Mouse (Mus musculus) limb, embryonic 11.5 days (tissue): ENCODE data around the gene Gng5. TPM values are rescaled to one million over a fixed set of nuclear protein-coding genes. Genes with fewer than 3 reads are reported as not detected.

ENCODE experiments used
- ATAC-seq: fragments of 200-750 bp; cut with Nextera tagmentation; 2 replicates; pipeline ENCODE4 v1.8.0; 2017; ENCODE audit warnings: low read depth; ENCODE audit not compliant: insufficient number of reproducible peaks, low FRiP score, low TSS enrichment
- DNase-seq: peaks from one replicate; pipeline ENCODE4 v3.0.0-alpha.2; 2015; ENCODE audit warnings: low spot score
- H3K27ac ChIP-seq: fragments of 300-500 bp; sonication (generic); replicated peaks from 2 replicates; pipeline ENCODE4 v1.5.1; 2014; ENCODE audit warnings: low read depth, mild to moderate bottlenecking, low read length
- H3K27me3 ChIP-seq: fragments of 300-500 bp; sonication (generic); 2 replicates; pipeline ENCODE4 v1.6.1; 2014; ENCODE audit warnings: mild to moderate bottlenecking, low read length, mixed read lengths; ENCODE audit not compliant: control insufficient read depth, insufficient read depth
- H3K36me3 ChIP-seq: fragments of 300-500 bp; sonication (generic); 2 replicates; pipeline ENCODE4 v1.6.1; 2014; ENCODE audit warnings: mild to moderate bottlenecking, low read length, moderate library complexity, mixed read lengths; ENCODE audit not compliant: control insufficient read depth, insufficient read depth
- H3K4me1 ChIP-seq: fragments of 300-500 bp; sonication (generic); 2 replicates; pipeline ENCODE4 v1.6.1; 2014; ENCODE audit warnings: low read length, mixed read lengths; ENCODE audit not compliant: control insufficient read depth, insufficient read depth
- H3K4me2 ChIP-seq: fragments of 300-500 bp; sonication (generic); 2 replicates; pipeline ENCODE4 v1.6.1; 2014; ENCODE audit warnings: low read depth, mild to moderate bottlenecking, moderate library complexity; ENCODE audit not compliant: severe bottlenecking
- H3K4me3 ChIP-seq: fragments of 300-500 bp; sonication (generic); 2 replicates; pipeline ENCODE4 v1.5.1; 2014; ENCODE audit warnings: low read depth, low read length
- H3K9ac ChIP-seq: fragments of 300-500 bp; sonication (generic); 2 replicates; pipeline ENCODE4 v1.6.1; 2014; ENCODE audit warnings: mild to moderate bottlenecking, low read length
- H3K9me3 ChIP-seq: fragments of 300-500 bp; sonication (generic); 2 replicates; pipeline ENCODE4 v1.6.1; 2016; ENCODE audit warnings: low read length; ENCODE audit not compliant: control insufficient read depth
- WGBS: fragments of 180-500 bp; shearing (Covaris S2); extraction: QIAGEN DNeasy Blood & Tissue Kit; methylation state at CpG from one replicate; pipeline ENCODE4 v1.1.7; 2014; 5-methylcytosine and 5-hydroxymethylcytosine counted together
- polyA plus RNA-seq: library from polyadenylated mRNA; unstranded; fragments of >200 nt; fragmentation: Nextera tagmentation; extraction: Ambion mirVana; gene quantifications from 2 replicates; pipeline ENCODE4 v1.2.1, GENCODE M21; 2014

Gng5 gene
- polyA plus RNA-seq, 1 experiment from 2014 or later: 1,227 TPM

DNA sequence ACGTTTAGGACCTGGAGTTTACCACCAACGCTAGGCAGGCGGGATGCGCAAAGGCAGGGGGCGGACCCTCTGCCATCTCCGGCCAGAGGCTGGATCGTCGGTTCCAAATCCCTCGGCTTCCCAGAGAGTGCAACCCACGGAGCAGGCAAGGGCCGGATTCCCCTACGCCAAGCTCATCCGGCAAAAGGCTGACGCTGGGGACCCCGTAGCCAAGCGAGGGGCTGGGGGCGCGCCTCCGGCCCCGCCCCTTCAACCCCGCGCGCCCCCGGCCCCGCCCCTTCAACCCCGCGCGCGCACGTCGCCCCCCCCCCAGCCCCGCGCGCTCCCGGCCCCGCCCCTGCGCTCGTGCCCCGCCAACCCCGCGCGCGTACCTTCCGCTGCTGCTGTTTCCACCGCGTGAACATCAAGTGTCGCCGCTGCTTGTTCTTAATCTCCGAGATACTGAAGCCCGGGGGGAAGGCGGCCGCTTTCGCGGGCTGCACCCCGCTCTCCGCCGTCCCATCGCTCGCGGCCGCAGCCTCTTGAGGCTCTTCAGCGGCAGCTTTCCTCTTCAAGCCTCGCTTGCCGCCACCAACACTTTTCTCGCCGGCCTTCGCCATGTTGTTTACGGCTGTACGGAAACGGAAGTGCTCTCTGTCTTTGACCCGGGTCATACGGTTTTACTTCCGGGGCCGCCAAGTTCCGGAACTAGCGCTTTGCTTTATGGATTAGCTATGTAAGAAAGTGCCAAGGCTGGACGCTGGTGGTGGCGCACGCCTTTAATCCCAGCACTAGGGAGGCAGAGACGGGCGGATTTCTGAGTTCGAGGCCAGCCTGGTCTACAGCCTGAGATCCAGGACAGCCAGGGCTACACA, 21.4 kb downstream of the Gng5 start, which contains the start of gene Rpf1:
TSS of gene Rpf1 (minus strand) at position 632 of the 854 bp plus-strand sequence.
- ATAC-seq: peak; percentile 90
- Histone ChIP-seq H3K36me3 (peaks cover 6% of the 10 kb centered on the region; the same call in 1 of the 2 replicates), H3K9ac (peak within 1 kb of the TSS; percentile 89), H3K4me2 (peak within 1 kb of the TSS; percentile 82), H3K9me3 (no peaks in the 10 kb centered on the region), H3K27ac (peak within 1 kb of the TSS; percentile 92), H3K4me1 (no peaks in the 10 kb centered on the region), H3K27me3 (no peaks in the 10 kb centered on the region), H3K4me3 (peak within 1 kb of the TSS; percentile 85)
- under 1% methylated on average over 54 of the region's 82 CpGs for WGBS
- DNase-seq: peak; percentile 87

GRCm38 (mm10) chr3:146521652-146522020, 22.0 kb downstream of the Gng5 start:
- Histone ChIP-seq H3K4me2 (peak overlapping the region; percentile 82), H3K9ac (peak overlapping the region; percentile 89), H3K36me3 (peaks cover 6% of the 10 kb centered on the region; the same call in 1 of the 2 replicates), H3K9me3 (no peaks in the 10 kb centered on the region), H3K4me1 (no peaks in the 10 kb centered on the region), H3K27me3 (no peaks in the 10 kb centered on the region), H3K27ac (peak overlapping the region; percentile 92), H3K4me3 (peak overlapping the region; percentile 85)
- 12% methylated on average over 8 of the region's 8 CpGs for WGBS
- no peak for DNase-seq
- no peak for ATAC-seq

- H3K27ac ChIP-seq: no peak overlapping the region
- no peak overlapping the region for H3K4me2 ChIP-seq
- H3K36me3 ChIP-seq: no peaks in the 10 kb centered on the region
- no peaks in the 10 kb centered on the region for H3K9me3 ChIP-seq
- H3K27me3 ChIP-seq: no peaks in the 10 kb centered on the region
- WGBS: 54% methylated on average over 2 of the region's 2 CpGs
- no peak for ATAC-seq
- H3K9ac ChIP-seq: no peak overlapping the region
- H3K4me1 ChIP-seq: no peaks in the 10 kb centered on the region
- H3K4me3 ChIP-seq: no peak overlapping the region
- DNase-seq: no peak
Measured at GRCm38 (mm10) chr3:146528335-146528734, 28.7 kb downstream of the Gng5 start.

GRCm38 (mm10) chr3:146534986-146535385, 35.4 kb downstream of the Gng5 start:
- no peak overlapping the region for H3K4me3 ChIP-seq
- H3K27ac ChIP-seq: no peak overlapping the region
- DNase-seq: no peak
- no peaks in the 10 kb centered on the region for H3K27me3 ChIP-seq
- H3K9ac ChIP-seq: no peak overlapping the region
- no peaks in the 10 kb centered on the region for H3K36me3 ChIP-seq
- 66% methylated on average over 6 of the region's 6 CpGs for WGBS
- no peak for ATAC-seq
- no peak overlapping the region for H3K4me2 ChIP-seq
- H3K9me3 ChIP-seq: no peaks in the 10 kb centered on the region
- H3K4me1 ChIP-seq: no peaks in the 10 kb centered on the region

DNA sequence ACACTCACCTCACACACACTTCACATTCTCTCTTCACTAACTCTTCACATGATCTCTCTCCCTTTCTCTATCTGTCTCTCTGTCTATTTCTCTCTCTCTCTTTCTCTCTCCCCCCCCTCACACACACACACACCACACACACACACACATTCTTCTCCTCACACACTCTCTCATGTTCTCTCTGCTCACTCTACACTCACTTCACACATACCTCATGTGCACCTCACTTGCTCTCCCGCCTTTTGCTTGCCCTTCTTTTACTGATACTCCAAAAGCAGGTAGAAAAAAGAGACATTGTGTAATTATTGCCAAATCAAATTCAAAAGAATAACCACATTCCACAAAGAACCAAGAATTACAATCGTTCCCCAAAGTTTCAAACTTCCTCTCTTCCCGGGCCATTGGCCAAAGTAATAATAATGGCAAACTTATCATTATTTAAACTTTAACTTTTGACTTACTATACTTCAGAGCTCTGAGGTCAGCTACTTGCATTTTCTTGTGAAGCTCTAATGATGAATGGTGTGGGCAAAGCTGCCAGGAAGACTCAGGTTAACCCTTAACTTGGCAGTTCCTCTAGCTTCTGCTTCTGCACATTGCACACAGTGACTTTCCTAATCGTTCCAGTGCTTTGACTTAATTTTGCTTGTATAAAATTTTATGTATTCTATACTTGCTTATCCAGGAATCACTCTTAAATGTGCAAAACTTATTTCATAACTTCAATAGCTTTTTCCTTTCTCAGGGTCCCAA, 41.1 kb downstream of the Gng5 start:
- Histone ChIP-seq H3K27me3 (no peaks in the 10 kb centered on the region), H3K4me2 (no peak overlapping the region), H3K4me1 (no peaks in the 10 kb centered on the region), H3K9me3 (no peaks in the 10 kb centered on the region), H3K9ac (no peak overlapping the region), H3K36me3 (no peaks in the 10 kb centered on the region), H3K4me3 (no peak overlapping the region), H3K27ac (no peak overlapping the region)
- WGBS: 81% methylated on average over 4 of the region's 4 CpGs
- ATAC-seq (no peak), DNase-seq (no peak)

GRCm38 (mm10) chr3:146543632-146544031, 44.0 kb downstream of the Gng5 start:
- ATAC-seq (no peak), DNase-seq (no peak)
- Histone ChIP-seq H3K9me3 (no peaks in the 10 kb centered on the region), H3K27me3 (no peaks in the 10 kb centered on the region), H3K4me1 (no peaks in the 10 kb centered on the region), H3K4me3 (no peak overlapping the region), H3K9ac (no peak overlapping the region), H3K4me2 (no peak overlapping the region), H3K27ac (no peak overlapping the region), H3K36me3 (no peaks in the 10 kb centered on the region)
- WGBS: 14% methylated on average over 1 of the region's 1 CpGs

- ATAC-seq: no peak
- Histone ChIP-seq H3K4me3 (no peak overlapping the region), H3K4me1 (no peaks in the 10 kb centered on the region), H3K4me2 (no peak overlapping the region), H3K9ac (no peak overlapping the region), H3K27me3 (no peaks in the 10 kb centered on the region), H3K9me3 (no peaks in the 10 kb centered on the region), H3K27ac (no peak overlapping the region), H3K36me3 (no peaks in the 10 kb centered on the region)
- no peak for DNase-seq
- 90% methylated on average over 7 of the region's 7 CpGs for WGBS
Measured at GRCm38 (mm10) chr3:146554816-146555215, 55.2 kb downstream of the Gng5 start.
